Mouse (Mus musculus) heart, adult 2 months (tissue): Measurements from ENCODE around the gene Stat4.

Experiments used
- CTCF ChIP-seq: fragments of 200-600 bp; IDR thresholded peaks from 2 replicates; pipeline ENCODE4 v1.8.1; 2022; ENCODE audit warnings: antibody characterized with exemption, mild to moderate bottlenecking, moderate library complexity
- EP300 ChIP-seq: fragments of 200-500 bp; IDR thresholded peaks from 2 replicates; pipeline ENCODE4 v1.6.1; 2011; ENCODE audit warnings: low read depth, low read length, control low read depth; ENCODE audit not compliant: insufficient read depth
- POLR2A ChIP-seq: fragments of 200-500 bp; IDR thresholded peaks from 2 replicates; pipeline ENCODE4 v1.6.1; 2011; ENCODE audit warnings: mild to moderate bottlenecking, low read depth, low read length, control low read depth; ENCODE audit not compliant: insufficient read depth

- no peak for TF ChIP-seq CTCF
- no peak for TF ChIP-seq POLR2A
- TF ChIP-seq EP300 = no peak
Measured at GRCm38 (mm10) chr1:51938357-51938756, 48.6 kb upstream of the Stat4 start.
